Mouse (Mus musculus): ENCODE results near the gene Tlr9.

Gene Tlr9

GRCm38 (mm10) chr9:106203990-106204851, 18.2 kb upstream of the Tlr9 start:
- DNase-seq: no peak

- DNase-seq: no peak
Measured at GRCm38 (mm10) chr9:106205713-106206290, 16.6 kb upstream of the Tlr9 start.

- DNase-seq: no peak
Measured at GRCm38 (mm10) chr9:106206515-106206914, 15.9 kb upstream of the Tlr9 start.

GRCm38 (mm10) chr9:106208181-106208580, 14.2 kb upstream of the Tlr9 start:
- DNase-seq: no peak

GRCm38 (mm10) chr9:106209954-106210353, 12.4 kb upstream of the Tlr9 start:
- no peak for DNase-seq

- no peak for DNase-seq
Measured at GRCm38 (mm10) chr9:106210853-106211609, 11.4 kb upstream of the Tlr9 start.

GRCm38 (mm10) chr9:106211680-106212593, 10.5 kb upstream of the Tlr9 start:
- DNase-seq: peak; percentile 96

GRCm38 (mm10) chr9:106212594-106212981, 9.8 kb upstream of the Tlr9 start:
- DNase-seq: no peak

GRCm38 (mm10) chr9:106215341-106216125, 6.9 kb upstream of the Tlr9 start:
- no peak for DNase-seq

GRCm38 (mm10) chr9:106216971-106217370, 5.4 kb upstream of the Tlr9 start:
- DNase-seq: no peak

GRCm38 (mm10) chr9:106220894-106221523, 1.4 kb upstream of the Tlr9 start:
- no peak for DNase-seq

GRCm38 (mm10) chr9:106222994-106223393, 596 bp downstream of the Tlr9 start:
- no peak for DNase-seq

GRCm38 (mm10) chr9:106225469-106226150, 3.2 kb downstream of the Tlr9 start:
- DNase-seq: no peak

GRCm38 (mm10) chr9:106226151-106226682, 3.8 kb downstream of the Tlr9 start:
- DNase-seq: peak; percentile 77

- no peak for DNase-seq
Measured at GRCm38 (mm10) chr9:106227790-106228429, 5.5 kb downstream of the Tlr9 start.

GRCm38 (mm10) chr9:106230051-106230733, 7.8 kb downstream of the Tlr9 start:
- no peak for DNase-seq

- no peak for DNase-seq
Measured at GRCm38 (mm10) chr9:106230734-106231106, 8.3 kb downstream of the Tlr9 start.

- no peak for DNase-seq
Measured at GRCm38 (mm10) chr9:106231220-106231619, 8.8 kb downstream of the Tlr9 start.

GRCm38 (mm10) chr9:106231816-106232215, 9.4 kb downstream of the Tlr9 start:
- no peak for DNase-seq

All from embryo, embryonic 11 days (tissue).